Mouse (Mus musculus): ENCODE measurements at regions not wholly inside any gene's neighbourhood (a gene's known extent, or its start where the extent isn't known, plus 50 kb on each side); places are given as distances from the start of the nearest gene placed in this dataset.

- no peak for TF ChIP-seq CTCF (IDR thresholded peaks at IDR 0.05; ENCODE audit: low read depth, low read length)
- TF ChIP-seq POLR2A (IDR thresholded peaks at IDR 0.05; ENCODE audit: extremely low read depth, insufficient read depth, low read length): no peak
Observed at GRCm38 (mm10) chr7:70267075-70267474, 99.5 kb downstream of the Nr2f2 start.

Data from liver, adult 2 months (tissue).